Mouse (Mus musculus): ENCODE results near the gene Abhd14a.
A peak's percentile ranks its signal among the peaks of the same experiment; 100 is the strongest.

The Abhd14a gene

DNA sequence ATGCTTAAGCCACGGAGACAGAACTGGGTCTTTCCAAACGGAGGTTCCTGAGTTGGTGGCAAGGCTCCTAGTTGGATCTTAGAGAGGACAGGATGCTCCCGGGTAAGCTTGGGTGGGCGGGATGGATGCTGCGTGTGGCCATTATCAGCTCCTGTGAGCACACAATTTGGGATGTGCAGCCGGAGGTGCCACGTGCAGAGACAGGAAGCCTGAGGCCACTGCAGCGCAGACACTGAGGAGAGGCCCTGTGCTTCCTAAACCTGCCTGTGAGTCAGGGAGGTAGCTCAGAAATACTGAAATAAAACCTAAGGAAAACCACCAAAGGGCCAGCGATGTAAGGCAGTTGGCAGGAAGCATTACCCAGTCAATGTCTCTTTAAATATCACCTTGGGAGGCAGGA, 22.3 kb upstream of the Abhd14a start:
- DNase-seq (ENCODE audit: low read depth, low spot score): no peak

- DNase-seq (ENCODE audit: low read depth, low spot score): peak; percentile 51
These were observed 21.8 kb upstream of the Abhd14a start for GRCm38 (mm10) chr9:106469317-106469716.

GRCm38 (mm10) chr9:106467746-106468145, 20.3 kb upstream of the Abhd14a start:
- DNase-seq (ENCODE audit: low read depth, low spot score): no peak

DNA sequence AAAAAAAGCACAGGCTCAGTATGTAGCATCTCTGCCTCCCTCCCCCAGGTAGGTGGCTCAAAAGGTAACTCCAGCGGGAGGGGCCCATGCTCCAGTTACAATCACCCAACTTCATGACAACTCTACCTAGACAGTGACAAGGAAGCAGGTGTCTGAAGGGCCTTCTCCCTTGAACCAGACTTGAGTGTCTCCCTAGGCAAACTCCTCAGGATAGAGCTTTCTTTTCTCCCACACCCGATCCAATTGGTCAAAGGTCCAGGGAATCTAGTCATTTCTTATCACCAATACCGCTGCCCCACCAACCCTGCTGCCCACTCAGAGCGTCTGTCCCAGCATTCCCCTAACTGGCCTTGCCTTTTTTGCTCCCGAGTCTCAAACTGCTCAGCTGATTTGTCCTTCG, 19.2 kb upstream of the Abhd14a start:
- DNase-seq (ENCODE audit: low read depth, low spot score): no peak

GRCm38 (mm10) chr9:106465571-106466200, 18.2 kb upstream of the Abhd14a start, which contains the start of gene Gpr62:
Gpr62 (minus strand) TSS chr9:106465938.
- DNase-seq (ENCODE audit: low read depth, low spot score): no peak

GRCm38 (mm10) chr9:106464751-106465541, 17.5 kb upstream of the Abhd14a start:
- DNase-seq (ENCODE audit: low read depth, low spot score): peak; percentile 57

- no peak for DNase-seq (ENCODE audit: low read depth, low spot score)
These were observed 15.9 kb upstream of the Abhd14a start for GRCm38 (mm10) chr9:106463122-106464063.

GRCm38 (mm10) chr9:106462430-106462800, 14.9 kb upstream of the Abhd14a start:
- no peak for DNase-seq (ENCODE audit: low read depth, low spot score)

DNA sequence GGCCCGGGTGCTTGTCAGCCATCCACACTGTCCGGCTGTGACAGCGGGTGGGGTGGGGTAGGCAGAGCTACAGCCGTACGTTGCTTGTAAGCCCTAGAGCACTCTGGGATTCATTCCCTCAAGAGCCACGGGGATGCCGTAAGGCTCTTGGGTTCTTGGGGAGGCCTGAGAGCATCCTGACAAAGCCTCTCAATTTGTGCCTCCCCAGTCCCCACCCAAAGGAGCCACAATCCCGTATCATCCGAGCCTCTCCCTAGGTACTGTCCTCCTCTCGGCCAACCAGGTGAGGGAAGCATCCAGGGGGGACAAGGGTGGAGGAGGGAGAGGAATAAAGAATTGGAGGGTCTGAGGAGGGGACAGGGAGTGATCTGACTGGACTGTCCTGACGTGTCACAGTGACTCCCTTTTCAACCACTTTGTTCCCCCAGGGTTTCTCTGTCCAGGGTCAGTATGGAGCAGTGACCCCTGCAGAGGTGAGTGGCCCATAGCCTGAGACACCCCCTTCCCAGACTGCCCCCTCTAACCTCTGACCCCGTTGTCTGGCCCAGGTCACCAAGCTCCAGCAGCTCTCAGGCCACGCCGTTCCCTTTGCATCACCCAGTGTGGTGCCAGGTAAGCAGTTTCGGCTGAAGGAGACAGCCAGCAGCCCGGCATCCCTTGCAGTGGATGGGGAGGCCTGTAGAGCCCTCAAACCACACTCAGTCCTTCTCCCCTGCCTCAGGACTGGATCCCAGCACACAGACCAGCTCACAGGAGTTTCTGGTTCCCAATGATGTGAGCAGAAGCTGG, 14.4 kb upstream of the Abhd14a start:
- DNase-seq (ENCODE audit: low read depth, low spot score): no peak

DNA sequence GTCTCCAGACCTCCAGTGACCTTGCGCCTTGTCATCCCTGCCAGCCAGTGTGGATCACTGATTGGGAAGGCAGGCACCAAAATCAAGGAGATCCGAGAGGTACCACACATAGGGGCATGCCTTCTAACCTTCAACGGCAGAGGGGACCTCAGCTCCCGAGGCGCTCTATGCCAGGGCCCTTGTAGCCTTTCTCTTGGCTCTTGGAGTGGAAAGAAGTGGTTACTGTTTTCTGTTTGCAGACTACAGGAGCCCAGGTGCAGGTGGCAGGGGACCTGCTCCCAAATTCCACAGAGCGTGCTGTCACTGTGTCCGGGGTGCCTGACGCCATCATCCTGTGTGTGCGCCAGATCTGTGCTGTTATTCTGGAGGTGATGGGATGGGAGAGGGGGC, 13.5 kb upstream of the Abhd14a start:
- DNase-seq (ENCODE audit: low read depth, low spot score): no peak

DNA sequence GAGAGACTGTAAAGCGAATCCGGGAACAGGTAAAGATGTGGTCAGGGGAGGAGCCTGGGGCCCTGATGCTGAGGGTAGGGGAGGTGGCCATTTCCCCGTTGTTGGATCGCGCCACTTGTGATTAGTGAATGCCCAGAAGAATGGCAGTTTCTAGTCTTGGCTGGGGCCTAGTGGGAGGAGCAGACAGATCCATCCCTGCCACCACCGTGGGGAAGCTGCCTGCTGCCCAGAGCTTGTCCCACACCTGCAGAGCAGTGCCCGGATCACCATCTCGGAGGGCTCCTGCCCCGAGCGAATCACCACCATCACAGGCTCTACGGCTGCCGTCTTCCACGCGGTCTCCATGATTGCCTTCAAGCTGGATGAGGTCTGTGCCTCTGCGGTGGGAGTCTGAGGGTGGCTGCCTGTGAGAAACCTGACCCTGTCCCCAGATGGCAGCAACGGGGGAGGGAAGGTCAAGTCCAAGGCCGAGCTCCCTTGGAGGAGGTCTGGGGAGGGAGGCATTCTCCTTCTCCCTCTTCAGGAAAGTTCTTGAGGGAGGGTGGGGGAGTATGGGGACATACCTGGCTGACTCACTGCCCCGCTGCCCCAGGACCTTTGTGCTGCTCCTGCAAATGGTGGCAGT, 13.0 kb upstream of the Abhd14a start:
- no peak for DNase-seq (ENCODE audit: low read depth, low spot score)

GRCm38 (mm10) chr9:106459946-106460345, 12.5 kb upstream of the Abhd14a start:
- DNase-seq (ENCODE audit: low read depth, low spot score): no peak

DNA sequence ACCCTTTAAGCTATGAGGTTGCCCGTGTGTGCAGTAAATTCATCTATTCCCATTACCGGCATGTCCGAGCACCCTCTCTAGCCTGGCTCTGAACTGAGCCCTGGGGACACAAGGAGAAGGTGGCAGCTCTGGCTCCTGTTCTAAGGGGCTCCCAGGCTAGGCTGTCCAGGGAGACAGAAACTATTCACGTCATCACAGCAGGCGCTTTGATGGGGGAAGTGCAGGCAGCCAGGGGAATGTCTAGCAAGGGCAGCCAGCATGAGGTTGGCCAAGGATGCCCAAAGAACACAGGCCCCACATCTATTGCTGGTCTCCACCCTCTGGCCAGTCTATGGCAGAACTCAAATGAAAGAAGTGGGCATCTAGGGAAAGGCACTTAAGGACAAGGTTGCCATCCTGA, 10.4 kb upstream of the Abhd14a start:
- no peak for DNase-seq (ENCODE audit: low read depth, low spot score)

GRCm38 (mm10) chr9:106457163-106457559, 9.7 kb upstream of the Abhd14a start:
- no peak for DNase-seq (ENCODE audit: low read depth, low spot score)

GRCm38 (mm10) chr9:106456325-106457162, 9.1 kb upstream of the Abhd14a start:
- DNase-seq (ENCODE audit: low read depth, low spot score): no peak

DNA sequence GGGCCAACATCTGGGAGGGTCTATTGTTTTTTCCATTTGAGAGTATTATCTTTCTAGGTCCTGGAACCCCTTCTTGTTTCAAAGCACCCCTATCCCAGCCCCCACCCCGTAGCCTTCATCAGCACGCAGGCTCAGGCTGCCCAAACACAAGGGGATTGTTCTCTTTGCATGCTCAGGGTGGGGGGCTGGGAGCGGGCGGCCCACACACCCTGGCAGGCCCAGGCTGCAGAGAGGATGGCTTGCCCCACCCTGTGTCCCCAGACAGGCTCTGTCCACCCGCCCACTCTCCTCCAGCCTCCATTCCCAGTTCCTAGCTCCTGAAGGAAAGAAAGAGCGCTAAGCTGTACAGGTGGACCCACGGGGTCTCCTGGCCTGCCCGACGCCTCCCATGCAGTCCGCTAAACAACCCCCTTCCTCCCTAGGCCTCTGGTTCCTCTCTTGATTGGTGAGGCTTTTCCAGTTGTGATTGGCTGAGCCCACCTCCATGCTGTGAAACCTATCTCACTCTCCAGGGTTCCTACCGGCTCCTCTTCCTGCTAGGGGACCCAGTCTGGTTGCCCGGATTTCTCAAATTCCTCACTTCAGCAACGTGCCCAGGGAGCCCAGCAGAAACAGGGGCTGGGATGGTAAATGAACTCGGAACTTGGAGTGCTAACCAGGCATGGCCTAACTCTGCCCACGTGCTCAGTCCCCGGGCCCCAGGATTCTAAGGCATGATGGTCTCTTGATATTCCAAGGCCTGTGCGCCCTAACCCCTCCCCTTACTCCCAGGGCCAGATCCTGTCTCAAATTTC, 7.6 kb upstream of the Abhd14a start:
- DNase-seq (ENCODE audit: low read depth, low spot score): no peak

DNA sequence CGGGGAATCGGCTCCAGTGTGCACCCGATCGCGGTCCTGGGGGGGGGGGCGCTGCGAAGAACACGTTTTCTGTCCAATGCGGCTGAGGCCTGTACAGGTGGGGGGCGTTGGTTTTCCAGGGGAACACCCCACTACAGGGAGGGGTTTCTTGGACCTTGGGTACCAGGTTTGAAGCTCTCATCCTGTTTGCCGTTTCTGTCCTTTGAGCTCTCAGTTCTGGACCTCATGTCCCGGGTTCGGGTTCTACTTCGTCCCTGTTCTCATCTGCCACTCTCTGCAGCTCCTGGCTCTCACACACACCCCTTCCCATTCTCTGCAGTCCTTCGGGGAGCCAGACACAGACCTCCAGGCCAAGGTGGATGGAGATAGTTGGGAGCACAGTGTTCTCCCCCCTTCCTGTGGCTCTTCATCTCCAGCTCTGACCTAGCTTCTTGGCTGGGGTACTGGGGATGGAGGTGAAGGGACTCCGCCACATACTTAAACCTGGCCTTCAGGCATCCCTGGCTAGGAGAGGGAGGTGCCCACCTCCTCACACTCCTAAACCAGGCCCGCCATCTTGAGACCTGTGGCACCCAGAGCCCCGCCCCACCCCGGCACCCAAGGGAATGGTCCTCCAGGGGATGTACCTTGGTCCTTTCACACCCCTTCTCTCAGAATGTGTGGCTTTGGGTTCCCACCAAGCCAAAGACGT, 6.7 kb upstream of the Abhd14a start:
- no peak for DNase-seq (ENCODE audit: low read depth, low spot score)

DNA sequence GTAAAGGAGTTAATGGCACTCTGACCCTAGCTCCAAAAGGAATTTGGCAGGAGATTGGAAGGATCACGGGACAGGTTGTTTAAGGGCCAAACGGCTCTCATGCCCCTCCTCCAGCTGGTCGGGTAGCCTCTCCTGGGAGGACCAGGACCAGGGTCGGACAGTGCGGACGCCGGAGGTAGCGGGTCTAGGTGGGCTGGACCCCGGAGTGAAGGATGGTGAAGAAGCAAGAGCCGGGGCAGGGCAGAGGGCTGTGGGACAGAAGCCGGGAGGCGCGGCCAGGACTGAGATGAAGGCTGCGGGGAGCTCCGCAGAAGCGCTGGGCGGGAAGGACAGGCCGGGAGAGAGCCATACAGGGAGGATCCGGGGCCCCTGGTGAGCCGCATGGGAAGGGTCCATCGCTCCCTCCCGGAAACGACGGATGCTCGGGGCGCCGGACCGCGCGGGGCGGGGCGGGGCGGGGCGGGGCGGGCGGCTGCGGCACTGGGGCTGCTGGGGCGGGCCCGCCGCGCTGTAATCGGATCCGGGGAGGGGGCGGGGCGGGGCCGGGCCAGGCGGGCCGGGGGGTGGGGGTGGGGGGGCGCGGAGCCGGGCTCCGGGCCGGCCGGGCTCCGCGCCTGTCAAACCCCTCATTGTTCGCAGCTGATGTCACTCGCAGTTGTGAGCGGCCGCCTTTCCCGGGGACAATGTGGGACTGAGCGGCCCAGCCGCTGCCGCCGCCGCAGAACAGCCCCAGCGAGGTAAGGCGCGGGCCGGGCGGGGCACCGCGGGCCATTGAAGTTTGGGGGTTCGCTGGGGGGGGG, 6.0 kb upstream of the Abhd14a start, which contains the start of gene Pcbp4:
TSS of gene Pcbp4 (plus strand) at position 21 of the 800 bp plus-strand sequence.
- DNase-seq (ENCODE audit: low read depth, low spot score): peak; percentile 70
